Comparison of ENCODE assay signal across 12 mouse cellular contexts in the genomic region with DNA sequence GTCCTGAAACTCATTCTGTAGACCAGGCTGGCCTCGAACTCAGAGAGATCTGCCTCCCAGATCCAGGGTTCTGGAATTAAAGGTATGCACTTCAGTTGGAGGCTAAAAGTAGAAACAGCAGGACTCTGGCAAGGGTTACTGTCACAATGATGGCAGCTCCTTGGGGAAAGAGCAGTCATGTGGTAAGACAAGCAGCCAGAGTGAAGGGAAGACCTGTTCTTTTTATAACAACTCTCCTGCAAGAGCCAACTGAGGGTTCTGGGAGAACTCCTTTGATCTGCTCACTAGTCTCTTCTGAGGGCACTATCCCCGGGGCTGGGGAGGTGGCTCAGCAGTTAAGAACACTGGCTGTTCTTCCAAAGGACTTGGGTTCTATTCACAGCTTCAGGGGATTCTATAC.
"Had no signal": no experiment of that assay in that cellular context is flagged by ENCODE, and none has a peak within 500 bp of the region (broad histone marks: within the 10 kb centered on the region; RNA-seq: fewer than 3 reads in every experiment).

No protein-coding gene starts in this region.

- H3K9me3 ChIP-seq: limb, embryonic 10.5 days; liver, embryonic 12.5 days; lung, embryonic 15.5 days; megakaryocyte, embryonic 14.5 days; midbrain, embryonic 12.5 days had no signal

- H3K4me3 ChIP-seq: left cerebral cortex, adult 2 months; limb, embryonic 10.5 days; liver, embryonic 12.5 days; lung, embryonic 15.5 days; megakaryocyte, embryonic 14.5 days; midbrain, embryonic 12.5 days had no signal

- H3K9ac ChIP-seq: liver, embryonic 12.5 days; lung, embryonic 15.5 days; midbrain, embryonic 12.5 days had no signal

- H3K36me3 ChIP-seq: limb, embryonic 10.5 days; liver, embryonic 12.5 days; lung, embryonic 15.5 days; midbrain, embryonic 12.5 days had no signal

- ATAC-seq: liver, embryonic 12.5 days had no signal

- DNase-seq: kidney, postnatal 25 days; lung, postnatal 14 days; spleen, adult 18-20 months; thymus, adult 18-20 months; thymus, postnatal 14 days had no signal

- H3K27ac ChIP-seq: left cerebral cortex, adult 2 months; limb, embryonic 10.5 days; liver, embryonic 12.5 days; lung, embryonic 15.5 days; macrophage; midbrain, embryonic 12.5 days had no signal

- H3K4me2 ChIP-seq: liver, embryonic 12.5 days; lung, embryonic 15.5 days; midbrain, embryonic 12.5 days had no signal

- H3K4me1 ChIP-seq: liver, embryonic 12.5 days; lung, embryonic 15.5 days; megakaryocyte, embryonic 14.5 days; midbrain, embryonic 12.5 days had no signal
